Mouse (Mus musculus) spleen, adult 2 months (tissue): Measurements from ENCODE around the gene Hbq1a. TPM values are rescaled to one million over a fixed set of nuclear protein-coding genes. Genes with fewer than 3 reads are reported as not detected.

ENCODE experiments used
- DNase-seq, 2 experiments: peaks; one replicate each; pipeline versions ENCODE4 v3.0.0 to v3.0.0-alpha.2; 2012 to 2021; ENCODE audit warnings: low spot score in 2 of 2, low read depth in 1 of 2
- H3K27ac ChIP-seq: fragments of 200-500 bp; 2 replicates; pipeline ENCODE4 v1.5.1; 2012; ENCODE audit warnings: low read length, inconsistent platforms; ENCODE audit not compliant: insufficient read depth
- H3K27me3 ChIP-seq: fragments of 200-500 bp; 2 replicates; pipeline ENCODE4 v1.6.1; 2012; ENCODE audit warnings: mild to moderate bottlenecking, moderate library complexity, low read length, inconsistent platforms; ENCODE audit not compliant: control insufficient read depth, insufficient read depth
- H3K36me3 ChIP-seq: fragments of 200-500 bp; 2 replicates; pipeline ENCODE4 v1.6.1; 2012; ENCODE audit warnings: mild to moderate bottlenecking, low read length, inconsistent platforms; ENCODE audit not compliant: control insufficient read depth, insufficient read depth
- H3K4me1 ChIP-seq: fragments of 200-500 bp; 2 replicates; pipeline ENCODE4 v1.6.1; 2011; ENCODE audit warnings: inconsistent platforms; ENCODE audit not compliant: control insufficient read depth, insufficient read depth, insufficient read length
- H3K4me3 ChIP-seq: fragments of 200-500 bp; 2 replicates; pipeline ENCODE4 v1.5.1; 2011; ENCODE audit warnings: mild to moderate bottlenecking, inconsistent platforms; ENCODE audit not compliant: insufficient read depth, insufficient read length; ENCODE audit errors: extremely low read depth
- CTCF ChIP-seq: fragments of 200-500 bp; IDR thresholded peaks from 2 replicates; pipeline ENCODE4 v1.5.1; 2011; ENCODE audit warnings: mild to moderate bottlenecking, inconsistent platforms; ENCODE audit not compliant: insufficient read depth, insufficient read length, insufficient replicate concordance; ENCODE audit errors: extremely low read depth
- POLR2A ChIP-seq: fragments of 200-500 bp; IDR thresholded peaks from 2 replicates; pipeline ENCODE4 v1.6.1; 2011; ENCODE audit warnings: low read depth, low read length, inconsistent platforms
- WGBS: fragments of 180-500 bp; shearing (Covaris S2); methylation state at CpG from one replicate; pipeline ENCODE4 v1.1.7; 2018; 5-methylcytosine and 5-hydroxymethylcytosine counted together
- polyA plus RNA-seq: library from polyadenylated mRNA; depleted of rRNA; stranded (reverse); fragments of >200 nt; gene quantifications from 2 replicates; pipeline ENCODE4 v1.2.3, GENCODE M21; 2012

Gene Hbq1a
- polyA plus RNA-seq, 1 experiment, result 12.1 TPM

DNA sequence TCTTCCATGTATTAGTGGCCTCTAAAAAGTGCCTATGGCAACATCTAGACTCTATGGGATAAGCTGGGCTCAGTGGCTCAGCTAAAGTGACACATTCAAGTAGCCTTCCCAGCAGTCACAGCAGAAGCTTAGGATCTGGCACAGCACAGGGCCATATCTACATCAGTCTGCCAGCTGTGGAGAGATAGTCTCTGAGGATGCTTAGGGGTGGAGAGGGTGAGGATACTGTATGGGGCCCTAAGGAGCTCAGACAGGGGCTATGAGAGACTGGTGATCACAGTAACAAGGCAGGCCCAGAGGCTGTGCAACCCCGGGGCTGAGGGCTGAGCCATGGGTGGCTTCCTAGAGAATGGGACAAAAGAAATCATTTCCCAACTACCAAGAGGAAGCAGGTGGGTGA is 7.1 kb downstream of the Hbq1a start:
- TF ChIP-seq CTCF, result no peak
- no peak for TF ChIP-seq POLR2A
- 93% methylated on average over 1 of the region's 1 CpGs for WGBS
- Histone ChIP-seq H3K4me1 (no peaks in the 10 kb centered on the region), H3K27me3 (no peaks in the 10 kb centered on the region), H3K36me3 (no peaks in the 10 kb centered on the region), H3K4me3 (no peak overlapping the region), H3K27ac (no peak overlapping the region)
- DNase-seq, result no peak

DNA sequence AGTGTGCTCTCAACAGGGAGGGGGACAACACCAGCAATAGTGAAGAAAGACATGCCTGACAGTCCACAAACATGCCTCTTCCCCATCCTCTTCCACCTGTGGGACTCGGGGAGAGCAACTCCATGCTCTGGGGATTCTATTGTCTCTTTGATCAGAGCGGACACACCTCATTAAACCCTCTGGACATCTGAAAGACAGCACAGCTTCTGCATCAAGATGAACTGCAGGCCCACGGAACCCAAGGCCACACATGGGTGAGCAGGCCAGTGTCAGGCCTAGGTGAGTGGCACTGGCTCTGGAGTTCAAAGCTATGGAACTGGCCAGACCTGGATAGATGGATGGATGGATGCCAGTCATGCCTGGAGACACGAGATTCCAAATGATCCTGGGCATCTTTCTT is 9.6 kb downstream of the Hbq1a start:
- DNase-seq, result no peak
- no peaks in the 10 kb centered on the region for H3K4me1 ChIP-seq
- H3K36me3 ChIP-seq, result no peaks in the 10 kb centered on the region
- 82% methylated on average over 4 of the region's 4 CpGs for WGBS
- no peak overlapping the region for H3K27ac ChIP-seq
- no peak for TF ChIP-seq CTCF
- no peak for TF ChIP-seq POLR2A
- H3K27me3 ChIP-seq, result no peaks in the 10 kb centered on the region
- H3K4me3 ChIP-seq, result no peak overlapping the region

DNA sequence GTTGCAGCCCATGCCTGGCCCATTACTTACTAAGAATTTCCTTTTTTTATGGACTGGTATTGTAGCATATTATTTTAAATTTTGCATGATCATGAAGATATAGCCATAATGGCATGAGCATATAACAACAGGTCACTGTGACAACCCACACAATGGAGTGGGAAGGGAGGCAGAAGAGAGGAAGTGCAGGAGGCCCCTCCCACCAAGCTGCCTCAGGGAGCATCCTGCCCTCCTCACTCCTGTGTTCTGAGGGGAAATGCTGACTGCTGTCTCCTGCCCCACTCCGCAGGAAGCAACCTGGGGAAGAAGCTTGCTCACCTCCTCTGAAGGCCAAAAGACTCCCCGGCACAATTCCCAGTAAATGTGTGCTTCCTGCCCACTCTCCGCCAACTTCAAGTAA is 10.1 kb downstream of the Hbq1a start:
- WGBS, result 62% methylated on average over 3 of the region's 3 CpGs
- TF ChIP-seq POLR2A (no peak), CTCF (no peak)
- no peaks in the 10 kb centered on the region for H3K27me3 ChIP-seq

GRCm38 (mm10) chr11:32316009-32316408 is 16.1 kb downstream of the Hbq1a start:
- 87% methylated on average over 3 of the region's 3 CpGs for WGBS

More for the DNA sequence above, 10.1 kb downstream of the Hbq1a start:
- H3K4me1 ChIP-seq, result no peaks in the 10 kb centered on the region
- no peaks in the 10 kb centered on the region for H3K36me3 ChIP-seq
- H3K4me3 ChIP-seq, result no peak overlapping the region
- DNase-seq, result no peak
- H3K27ac ChIP-seq, result no peak overlapping the region

DNA sequence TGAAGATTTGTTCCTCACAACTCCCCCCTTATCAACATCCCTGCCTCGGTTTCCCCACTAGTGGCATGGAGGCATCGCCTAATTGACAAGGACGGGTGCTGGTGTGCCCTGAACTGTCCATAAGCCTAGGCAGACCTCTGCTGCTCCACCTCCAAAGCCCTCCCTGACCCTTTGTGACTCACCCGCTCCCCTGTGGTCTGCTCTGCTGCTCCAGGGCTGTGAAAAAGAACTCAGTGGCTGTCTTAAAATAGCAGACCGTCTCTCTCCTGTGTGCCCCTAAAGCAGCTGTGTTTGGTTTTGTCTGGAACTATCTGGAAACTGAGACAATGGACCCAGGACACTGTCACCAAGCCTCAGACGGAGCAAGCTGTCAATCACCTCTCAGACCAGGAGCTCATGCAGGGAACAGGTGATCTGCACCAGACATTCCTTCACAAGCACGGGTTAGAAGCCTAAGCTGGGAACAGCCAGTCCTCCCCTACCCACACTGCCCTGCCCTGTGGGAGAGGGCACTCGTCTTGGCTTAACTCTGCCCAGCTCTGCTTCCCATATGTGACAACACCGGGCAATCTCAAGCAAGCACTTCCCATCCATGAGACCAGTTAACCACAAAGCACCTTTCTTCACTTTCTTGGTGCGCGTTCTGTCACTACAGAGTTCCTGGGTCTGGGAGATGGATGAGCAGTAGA is 20.8 kb downstream of the Hbq1a start:
- no peak for DNase-seq
- no peak for TF ChIP-seq CTCF
- Histone ChIP-seq H3K27me3 (no peaks in the 10 kb centered on the region), H3K36me3 (no peaks in the 10 kb centered on the region), H3K4me1 (no peaks in the 10 kb centered on the region), H3K4me3 (no peak overlapping the region), H3K27ac (no peak overlapping the region)
- WGBS, result 63% methylated on average over 11 of the region's 11 CpGs

More at GRCm38 (mm10) chr11:32316009-32316408, 16.1 kb downstream of the Hbq1a start:
- H3K36me3 ChIP-seq, result no peaks in the 10 kb centered on the region
- H3K27ac ChIP-seq, result no peak overlapping the region
- no peak overlapping the region for H3K4me3 ChIP-seq
- H3K27me3 ChIP-seq, result no peaks in the 10 kb centered on the region
- DNase-seq, result no peak
- no peaks in the 10 kb centered on the region for H3K4me1 ChIP-seq
- TF ChIP-seq CTCF (no peak), POLR2A (no peak)

DNA sequence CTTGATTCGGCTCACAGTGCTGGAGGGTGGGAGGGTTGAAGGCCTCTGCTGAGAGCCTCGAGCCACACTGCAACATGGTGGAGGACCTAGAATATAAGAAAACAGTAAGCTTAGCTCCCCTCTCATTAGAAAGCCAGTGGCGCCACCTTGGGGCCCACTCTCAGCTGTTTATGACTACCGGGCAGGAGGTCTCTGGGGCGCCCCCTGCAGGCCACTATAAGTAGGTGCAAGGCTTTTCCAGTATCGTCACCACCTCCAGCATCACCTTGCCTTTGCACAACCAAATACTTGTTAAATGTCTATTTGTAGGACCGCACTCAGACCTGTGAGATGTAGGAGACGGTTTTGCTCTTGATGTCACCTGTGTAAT is 21.3 kb downstream of the Hbq1a start:
- peak in 1 of 2 experiments; percentile 19 for DNase-seq
- H3K27ac ChIP-seq, result no peak overlapping the region
- H3K4me1 ChIP-seq, result no peaks in the 10 kb centered on the region
- 38% methylated on average over 8 of the region's 8 CpGs for WGBS
- no peak overlapping the region for H3K4me3 ChIP-seq
- no peaks in the 10 kb centered on the region for H3K36me3 ChIP-seq
- no peaks in the 10 kb centered on the region for H3K27me3 ChIP-seq
- TF ChIP-seq POLR2A (no peak), CTCF (peak; percentile 57; the same call in 1 of the 2 replicates)

DNA sequence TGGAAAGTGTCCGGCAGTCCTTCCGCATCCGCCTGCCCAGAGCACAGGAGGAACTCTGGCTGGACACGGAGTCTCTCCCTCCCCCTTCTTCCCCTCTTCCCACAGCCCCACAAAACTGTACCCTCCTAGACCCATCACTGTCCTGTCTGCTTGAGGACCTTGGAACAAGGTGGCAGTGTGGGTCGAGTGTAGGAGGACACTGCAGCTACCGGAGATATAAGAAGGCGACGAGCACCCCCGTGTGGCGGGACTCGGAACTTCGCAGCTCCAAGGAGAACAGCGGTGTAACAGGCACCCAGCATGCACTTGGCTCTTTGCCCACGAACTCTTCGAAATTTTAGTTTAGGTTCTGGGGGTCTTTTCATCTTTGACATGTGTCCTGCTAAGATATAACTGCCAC is 24.7 kb downstream of the Hbq1a start:
- Histone ChIP-seq H3K27me3 (no peaks in the 10 kb centered on the region), H3K27ac (no peak overlapping the region), H3K4me1 (no peaks in the 10 kb centered on the region), H3K4me3 (peak overlapping the region; percentile 26; the same call in 1 of the 2 replicates), H3K36me3 (no peaks in the 10 kb centered on the region)
- 8% methylated on average over 15 of the region's 15 CpGs for WGBS
- peak; percentile 43 to 68 for DNase-seq
- TF ChIP-seq CTCF (peak; percentile 92), POLR2A (no peak)
